Mouse (Mus musculus) liver, embryonic 14.5 days (tissue): ENCODE results near the gene Olfr393.

ENCODE experiments used
- CTCF ChIP-seq: IDR thresholded peaks from 2 replicates; pipeline ENCODE4 v1.5.1; 2016; ENCODE audit warnings: antibody characterized with exemption, low read depth, control low read depth
- EP300 ChIP-seq: IDR thresholded peaks from 2 replicates; pipeline ENCODE4 v1.6.1; 2016; ENCODE audit warnings: antibody characterized with exemption, low read depth

GRCm38 (mm10) chr11:73802952-73803351 is 48.3 kb downstream of the Olfr393 start, which contains the start of gene Olfr391-ps:
- TF ChIP-seq CTCF (no peak), EP300 (no peak)
